Mouse (Mus musculus): ENCODE measurements around the gene Reps1.

Reps1 gene

GRCm38 (mm10) chr10:18142231-18142630 lies 86.6 kb downstream of the Reps1 start:
- DNase-seq, result no peak

GRCm38 (mm10) chr10:18147224-18147623 lies 91.6 kb downstream of the Reps1 start:
- DNase-seq, result no peak

GRCm38 (mm10) chr10:18162435-18162971 lies 106.8 kb downstream of the Reps1 start:
- DNase-seq, result no peak
